Mouse (Mus musculus) megakaryocyte progenitor cell, adult 5-6 weeks (primary cell): ENCODE measurements around the gene Alox5. TPM values are rescaled to one million over a fixed set of nuclear protein-coding genes. Genes with fewer than 3 reads are reported as not detected.

ENCODE experiments used
- ATAC-seq: replicated peaks from 2 replicates; pipeline ENCODE4 v1.8.0; 2016; ENCODE audit warnings: mild to moderate bottlenecking, moderate TSS enrichment, inconsistent platforms; ENCODE audit not compliant: poor library complexity
- total RNA-seq, 2 experiments: library from RNA; stranded (forward) in 1 of 2; stranded (reverse) in 1 of 2; fragments of 157-497, 149-512 nt in 1 of 2; fragments of 200-1000 nt in 1 of 2; gene quantifications; 2 replicates each; pipeline versions ENCODE4 v1.2.3 to v1.2.4; 2015 to 2017

Gene Alox5
- total RNA-seq (2015) (8.1 and 9.5 TPM in 2 replicates), total RNA-seq (2017) (5.9 and 12.3 TPM in 2 replicates)

DNA sequence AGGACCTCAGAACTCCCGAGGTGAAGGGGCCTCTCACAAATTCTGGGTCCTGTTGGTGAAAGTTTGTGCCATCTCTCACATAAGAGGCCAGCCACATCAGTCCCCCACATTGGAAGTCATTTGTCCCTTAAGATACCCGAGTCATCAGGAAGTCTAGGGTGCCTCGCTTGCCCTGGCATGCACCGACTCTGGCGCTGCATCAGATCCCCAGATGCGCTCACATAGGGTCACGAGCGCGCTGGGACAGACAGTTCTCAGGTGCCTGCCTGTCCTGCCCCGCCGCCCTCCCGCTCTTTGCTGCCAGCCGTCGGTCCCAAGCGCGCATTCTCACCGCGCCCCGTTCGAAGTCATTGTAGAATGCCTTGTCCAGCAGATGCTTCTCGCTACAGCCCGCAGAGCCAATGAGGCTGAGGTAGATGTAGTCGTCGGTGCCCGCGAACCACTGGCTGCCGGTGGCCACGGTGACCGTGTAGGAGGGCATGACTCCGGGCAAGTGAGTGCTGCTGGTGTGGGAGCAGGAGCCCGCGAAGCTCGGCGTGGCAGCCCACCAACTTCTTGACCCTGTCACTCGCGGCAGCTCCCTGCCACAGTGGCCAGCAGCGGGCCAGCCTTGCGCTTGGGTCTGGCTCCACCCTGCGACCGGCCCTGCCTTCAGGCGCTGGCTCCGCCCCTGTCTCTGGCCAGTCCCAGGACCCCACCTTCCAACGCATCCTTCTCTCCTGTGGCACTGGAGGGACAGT is at the start of gene Alox5:
Alox5 (minus strand) TSS at position 635 of the 740 bp plus-strand sequence.
- ATAC-seq = peak; percentile 33

DNA sequence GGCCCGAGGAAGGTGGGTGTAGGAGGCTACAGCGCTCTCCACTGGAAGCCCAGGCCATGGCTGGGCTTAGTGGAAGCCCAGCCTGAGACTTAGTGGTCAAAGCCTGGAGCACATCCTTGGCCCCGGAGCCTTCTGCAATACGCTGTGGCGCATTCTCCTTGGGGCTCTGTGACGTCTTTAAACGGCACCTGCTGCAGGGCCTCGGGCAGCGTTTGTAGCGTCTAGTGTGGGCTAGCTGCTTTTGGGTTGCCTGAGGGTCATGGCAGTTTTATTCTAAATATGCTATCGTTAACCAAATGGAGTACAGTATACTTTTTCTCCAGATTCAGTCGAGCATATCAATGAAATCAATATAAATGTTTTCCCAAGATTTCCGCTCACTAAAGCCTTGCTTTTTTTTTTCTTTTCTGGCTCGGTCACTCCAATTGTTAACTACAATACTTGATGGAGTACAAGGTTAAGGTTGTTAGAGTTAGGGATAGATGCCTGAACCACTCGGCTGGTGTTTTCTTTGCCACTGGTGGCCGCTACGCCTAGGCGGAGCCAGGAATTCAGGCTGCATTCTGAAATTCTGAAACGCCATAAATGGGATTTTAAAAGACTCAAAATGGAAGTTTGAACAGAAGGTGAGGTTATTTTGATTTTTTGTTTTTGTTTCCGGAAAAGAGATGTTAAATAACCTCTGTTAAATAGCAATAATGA is 45.5 kb upstream of the Alox5 start, which contains the start of gene Olfr212:
Olfr212 (plus strand) TSS at position 215 of the 702 bp plus-strand sequence.
- peak; percentile 64; the same call in 1 of the 2 replicates for ATAC-seq

DNA sequence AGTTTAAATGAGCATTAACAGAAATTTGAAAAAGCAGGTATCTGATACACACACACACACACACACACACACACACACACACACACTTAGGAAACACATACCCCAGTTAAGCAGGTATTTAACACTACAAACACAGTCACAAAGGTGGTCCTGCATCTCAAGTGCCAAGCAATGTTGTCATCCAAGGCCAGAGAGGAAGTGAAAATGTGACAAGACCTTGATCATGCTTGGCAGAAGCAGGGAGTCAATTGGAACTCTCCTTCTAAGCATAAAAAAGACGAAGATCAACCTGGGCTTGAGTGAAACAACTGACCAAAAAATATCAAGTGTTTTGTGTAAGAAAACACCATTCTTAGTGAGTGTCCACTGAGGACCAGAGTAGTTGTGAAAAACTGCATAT is 35.0 kb upstream of the Alox5 start:
- ATAC-seq = no peak

DNA sequence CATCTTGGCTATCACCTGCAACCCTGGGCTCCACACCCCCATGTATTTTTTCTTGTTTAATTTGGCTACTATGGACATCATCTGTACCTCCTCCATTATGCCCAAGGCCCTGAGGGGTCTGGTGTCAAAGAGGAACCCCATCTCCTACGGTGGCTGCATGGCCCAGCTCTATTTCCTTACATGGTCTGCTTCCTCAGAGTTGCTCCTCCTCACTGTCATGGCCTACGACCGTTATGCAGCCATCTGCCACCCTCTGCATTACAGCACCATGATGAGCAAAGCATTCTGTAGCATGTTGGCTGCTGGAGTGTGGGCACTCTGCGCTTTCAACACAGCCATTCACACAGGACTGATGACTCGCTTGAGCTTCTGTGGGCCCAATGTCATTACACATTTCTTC is 32.8 kb upstream of the Alox5 start:
- ATAC-seq = no peak

DNA sequence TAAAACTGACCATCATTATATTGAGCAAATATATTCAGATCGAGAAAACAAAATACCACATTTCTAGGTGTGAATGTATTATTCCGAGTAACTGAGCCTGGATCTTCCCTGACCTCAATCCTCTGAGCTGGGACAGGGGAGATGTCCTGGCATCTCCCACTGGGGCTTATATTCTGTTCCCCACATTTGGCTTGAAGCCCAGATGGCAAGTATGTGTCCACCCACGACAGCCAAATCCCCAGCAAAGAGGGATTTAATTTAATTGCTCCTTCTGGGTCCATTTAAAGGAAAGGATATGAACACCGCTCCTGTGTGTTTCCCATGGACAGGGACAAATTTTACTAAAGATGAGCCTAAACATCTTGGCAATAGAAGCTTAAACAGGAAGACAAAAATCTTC is 27.8 kb upstream of the Alox5 start, which contains the start of gene Olfr211:
Olfr211 (plus strand) TSS at position 301 of the 400 bp plus-strand sequence.
- ATAC-seq = no peak

- peak; percentile 98 for ATAC-seq
Observed at GRCm38 (mm10) chr6:116486833-116487232, 25.9 kb upstream of the Alox5 start.

DNA sequence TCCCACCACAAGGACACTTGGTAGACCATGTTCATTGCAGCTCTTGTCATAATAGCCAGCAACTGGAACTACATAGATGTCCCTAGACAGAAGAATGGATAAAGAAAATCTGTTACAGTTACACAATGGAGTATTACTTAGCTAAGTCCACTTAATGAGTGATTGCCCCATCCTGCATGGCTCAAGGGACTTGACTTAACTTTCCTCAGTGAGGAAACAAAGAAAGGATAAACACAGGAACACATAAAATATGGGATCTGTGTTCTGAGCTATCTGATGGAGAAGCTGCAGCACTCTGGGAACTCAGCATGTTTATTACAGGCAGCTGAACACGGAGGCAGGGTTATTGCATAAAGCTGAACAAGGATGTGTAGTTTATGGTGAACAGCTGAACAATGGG is 24.1 kb upstream of the Alox5 start:
- ATAC-seq = no peak

DNA sequence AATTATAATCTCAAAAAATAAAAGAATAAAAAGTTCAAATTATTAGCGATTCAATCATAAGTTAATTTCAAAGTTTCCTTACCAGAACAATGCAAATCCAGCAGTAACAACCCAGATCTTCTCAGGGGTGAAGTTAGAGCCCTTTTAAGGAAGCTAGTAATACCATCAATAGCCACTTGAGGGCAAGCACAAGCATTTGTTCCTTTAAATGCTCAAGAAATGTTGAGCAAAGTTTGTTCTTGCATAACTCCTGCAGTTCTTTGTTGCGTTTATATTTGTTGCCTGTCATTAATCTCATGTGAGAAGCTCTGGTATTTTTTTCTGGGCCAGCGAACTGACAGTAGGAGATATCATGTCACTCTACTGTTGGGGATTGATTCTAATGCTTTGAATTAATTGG is 7.1 kb upstream of the Alox5 start:
- peak; percentile 94 for ATAC-seq

DNA sequence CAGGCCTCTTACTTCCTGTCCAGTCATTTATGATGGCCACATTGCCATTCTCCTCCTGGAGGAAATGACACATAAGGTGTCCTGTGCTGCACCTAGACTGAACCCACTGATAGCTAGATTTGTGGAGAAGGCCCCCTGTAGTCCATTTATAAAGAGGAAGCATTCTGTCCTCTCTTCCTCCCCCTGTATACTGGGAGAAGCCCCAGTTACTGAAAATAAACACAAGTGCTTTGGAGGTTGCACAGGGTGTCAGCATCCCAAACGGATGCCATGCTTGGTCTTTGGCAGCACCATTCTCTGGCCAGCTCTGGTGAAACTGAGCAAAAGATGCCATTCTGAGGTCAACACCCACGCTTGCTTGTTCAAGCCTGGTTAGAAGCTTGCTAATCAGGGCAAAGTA is 1.7 kb downstream of the Alox5 start:
- ATAC-seq = 0 out of 2 replicates have a peak, but pooled peaks have one; percentile 5

GRCm38 (mm10) chr6:116458728-116459127 is 2.2 kb downstream of the Alox5 start:
- peak; percentile 27 for ATAC-seq

DNA sequence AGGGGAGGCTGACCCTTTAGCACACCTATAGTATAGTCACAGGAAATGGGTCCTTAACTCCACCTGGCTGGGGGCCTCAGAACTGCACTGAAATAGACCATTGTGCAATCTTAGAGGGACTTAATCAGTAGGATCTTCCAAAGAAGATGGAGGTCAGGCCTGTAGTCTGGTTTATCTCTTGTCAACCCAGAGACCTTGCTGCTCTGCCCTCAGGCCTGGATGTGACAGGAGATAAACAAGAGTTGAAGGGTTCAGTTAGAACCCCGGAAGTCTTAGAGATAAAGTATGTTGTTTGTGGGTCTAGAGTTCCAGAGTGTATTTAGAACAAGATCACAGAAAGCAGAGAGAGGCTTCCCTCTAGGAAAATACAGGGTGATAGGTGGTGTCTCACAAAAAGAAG is 4.5 kb downstream of the Alox5 start:
- ATAC-seq = peak; percentile 12

GRCm38 (mm10) chr6:116455781-116456180 is 5.2 kb downstream of the Alox5 start:
- ATAC-seq = peak; percentile 70

DNA sequence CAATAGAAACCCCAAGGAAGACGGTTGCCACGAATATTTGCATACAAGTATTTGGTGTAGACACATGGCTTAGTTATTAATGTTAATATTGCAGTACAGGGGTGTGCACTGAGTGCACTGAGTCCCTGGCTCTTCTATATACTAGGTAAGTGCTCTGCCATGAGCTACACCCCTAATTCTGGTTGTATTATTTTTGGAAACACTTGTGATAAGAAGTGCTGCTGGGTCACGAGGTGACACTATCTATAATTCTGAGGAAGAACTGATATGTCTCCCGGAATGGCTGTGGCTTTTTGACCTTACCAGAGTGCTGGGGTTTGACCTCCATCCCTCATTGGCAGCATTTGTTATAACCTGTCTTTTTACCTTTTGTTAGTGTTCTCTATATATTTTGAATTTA is 20.1 kb downstream of the Alox5 start:
- ATAC-seq = no peak

DNA sequence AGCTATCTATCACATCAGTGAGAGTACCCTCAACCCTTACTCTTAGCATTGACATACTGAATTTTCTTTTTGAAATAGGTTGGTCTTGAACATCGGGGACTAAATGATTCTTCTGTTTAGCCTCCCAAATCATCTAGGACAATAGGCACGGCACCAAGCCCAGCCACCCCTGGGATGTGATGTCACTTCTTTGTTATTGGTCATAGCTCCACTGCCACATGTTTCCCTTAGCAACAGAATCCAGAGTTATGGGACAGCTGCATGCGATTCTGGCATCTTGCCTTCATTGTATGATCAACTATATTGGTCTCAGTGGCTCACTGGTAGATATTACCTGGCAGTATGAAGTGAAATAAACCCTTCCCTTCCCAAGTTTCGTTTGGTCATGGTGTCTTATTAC is 20.5 kb downstream of the Alox5 start:
- no peak for ATAC-seq

DNA sequence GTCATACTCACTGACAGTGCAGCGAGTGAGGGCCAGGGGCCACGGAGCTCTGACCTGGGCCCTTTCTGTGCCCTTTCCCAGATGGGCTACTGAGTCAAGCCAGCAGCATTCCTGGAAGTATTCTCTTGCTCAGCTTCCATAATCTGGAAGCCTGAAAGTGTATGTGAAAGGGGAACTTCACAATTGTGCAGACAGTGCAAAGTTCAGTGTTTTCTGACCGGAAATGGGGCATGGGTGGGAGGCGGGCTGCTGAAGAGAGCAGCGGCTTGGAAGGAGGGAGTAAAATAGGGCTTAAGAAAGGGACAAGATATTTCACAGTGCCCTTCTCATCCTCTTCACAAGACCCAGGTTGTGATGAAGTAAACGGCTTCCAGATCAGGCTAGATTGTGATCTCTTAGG is 21.4 kb downstream of the Alox5 start:
- no peak for ATAC-seq

DNA sequence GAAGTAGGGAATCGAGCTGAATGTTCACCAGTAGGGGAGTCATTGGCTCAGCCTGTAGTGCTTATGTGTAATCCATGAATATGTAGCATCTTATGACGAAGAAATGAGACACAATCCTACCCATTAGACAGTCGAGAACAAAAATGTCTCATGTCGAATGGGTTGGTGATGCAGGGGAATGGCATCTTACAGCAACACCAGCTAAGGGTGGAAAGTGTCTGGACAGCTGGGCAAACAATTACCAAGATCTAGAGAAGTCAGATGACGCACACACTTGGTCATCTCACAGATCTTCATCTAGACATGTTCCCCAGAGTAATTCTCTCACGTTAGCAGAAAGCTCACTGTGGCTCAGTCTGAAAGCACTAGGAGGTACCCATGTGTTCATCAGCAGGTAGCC is 22.1 kb downstream of the Alox5 start:
- no peak for ATAC-seq

DNA sequence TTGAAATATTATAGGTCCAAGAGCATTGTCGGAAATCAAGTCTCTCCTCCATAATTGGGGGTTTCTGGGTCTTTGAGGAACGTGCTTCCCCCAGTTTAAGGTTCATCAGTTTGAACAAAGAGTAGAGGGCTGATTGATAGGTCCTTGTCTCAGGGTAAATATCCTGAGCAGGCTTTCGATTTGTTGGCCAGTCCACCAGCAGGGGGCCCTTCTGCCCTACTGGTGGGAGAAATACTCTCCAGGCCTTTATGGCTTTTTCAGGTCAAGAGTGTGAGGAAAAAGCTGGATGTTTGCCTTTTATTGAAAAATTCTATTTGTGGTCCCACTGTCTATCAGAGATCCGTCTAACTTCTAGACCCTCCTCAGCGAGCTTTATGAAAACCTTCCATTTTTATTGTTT is 32.7 kb downstream of the Alox5 start:
- peak; percentile 84 for ATAC-seq

- peak; percentile 16; the same call in 1 of the 2 replicates for ATAC-seq
Observed at GRCm38 (mm10) chr6:116427552-116427951, 33.4 kb downstream of the Alox5 start.

GRCm38 (mm10) chr6:116423664-116424063 is 37.3 kb downstream of the Alox5 start:
- peak; percentile 63 for ATAC-seq

DNA sequence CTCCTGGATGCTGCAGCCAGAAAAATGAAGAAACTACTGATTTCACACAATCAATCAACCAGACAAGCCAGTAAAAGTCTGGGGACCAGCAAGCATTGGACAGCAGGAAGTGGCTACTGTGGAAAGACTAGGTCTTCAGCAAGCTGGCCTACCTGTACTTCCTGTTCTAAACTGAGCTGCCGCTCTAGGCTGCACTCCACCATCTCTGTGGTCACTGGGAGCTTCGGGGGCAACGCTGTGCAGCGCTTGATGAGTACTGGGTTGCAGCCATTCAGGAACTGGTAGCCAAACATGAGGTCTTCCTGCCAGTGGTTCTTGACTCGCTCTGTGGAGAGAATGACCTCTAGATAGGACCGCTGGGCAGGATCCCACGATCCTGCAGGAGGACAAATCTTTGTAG is 38.0 kb downstream of the Alox5 start:
- peak; percentile 70 for ATAC-seq

- no peak for ATAC-seq
Observed at GRCm38 (mm10) chr6:116420271-116420670, 40.7 kb downstream of the Alox5 start.

DNA sequence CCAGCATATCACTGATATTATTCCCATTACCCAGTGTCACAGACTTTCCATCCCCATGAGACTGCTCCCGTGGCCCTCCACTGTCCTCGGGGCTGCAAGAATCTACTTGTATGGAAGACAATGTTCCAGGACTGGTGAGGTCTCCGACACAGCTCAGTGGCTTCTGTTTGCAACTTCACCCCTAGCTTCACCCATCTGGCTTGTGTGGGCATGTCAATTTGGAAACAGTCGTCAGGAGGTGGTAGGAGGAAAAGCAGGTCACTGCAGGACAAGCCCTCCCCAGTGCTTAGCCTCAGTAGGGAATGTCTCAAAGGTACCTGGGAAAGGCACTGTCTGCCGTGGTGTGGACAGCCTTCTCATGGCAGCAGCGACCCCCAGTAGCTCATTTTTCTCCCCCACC is 41.3 kb downstream of the Alox5 start:
- ATAC-seq = no peak
